Mouse (Mus musculus): Measurements from ENCODE around the gene Inpp5k.

DNA sequence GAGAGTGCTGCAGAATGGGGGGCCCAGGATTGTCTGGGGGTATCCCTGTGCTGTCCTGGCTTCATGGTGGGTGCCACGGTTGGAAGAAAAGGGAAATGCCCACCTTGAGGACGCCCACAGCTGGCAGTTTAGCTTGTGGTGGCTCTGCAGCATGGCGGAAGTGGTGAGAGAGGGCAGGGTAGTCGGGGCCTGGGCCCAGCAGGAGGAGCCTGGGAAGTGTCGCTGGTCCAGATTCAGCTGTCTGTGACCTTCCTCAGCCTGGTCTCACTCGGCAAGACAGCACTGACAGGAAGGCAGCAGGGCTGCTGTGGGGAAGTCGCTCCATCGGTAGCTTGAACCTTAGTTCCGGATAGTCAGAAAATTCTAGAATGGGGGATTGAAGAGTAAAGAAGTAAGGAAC, 36.4 kb upstream of the Inpp5k start:
- TF ChIP-seq CTCF (IDR thresholded peaks at IDR 0.05; ENCODE audit: borderline replicate concordance, insufficient read depth, low read depth, low read length) (no peak), POLR2A (IDR thresholded peaks at IDR 0.05; ENCODE audit: borderline replicate concordance, insufficient read depth, low read length) (no peak)
